Mouse (Mus musculus): Measurements from ENCODE around the gene Myh10.
"Not testable (repeated sequence)": the region's sequence is repeated elsewhere in the genome, so short reads cannot be mapped to it uniquely, and the experiment has no call there.

Gene Myh10

GRCm38 (mm10) chr11:68790720-68791119 is 99.4 kb downstream of the Myh10 start:
- DNase-seq (ENCODE audit: low read depth), result no peak

- DNase-seq (ENCODE audit: low read depth), result no peak
Measured at GRCm38 (mm10) chr11:68791794-68792193, 100.4 kb downstream of the Myh10 start.

GRCm38 (mm10) chr11:68798258-68798657 is 106.9 kb downstream of the Myh10 start:
- DNase-seq (ENCODE audit: low read depth), result no peak

- peak; percentile 60 for DNase-seq (ENCODE audit: low read depth)
Measured at GRCm38 (mm10) chr11:68805148-68805547, 113.8 kb downstream of the Myh10 start.

GRCm38 (mm10) chr11:68807787-68808186 is 116.4 kb downstream of the Myh10 start:
- peak; percentile 61 for DNase-seq (ENCODE audit: low read depth)

- no peak for DNase-seq (ENCODE audit: low read depth)
Measured at GRCm38 (mm10) chr11:68811881-68812577, 120.7 kb downstream of the Myh10 start.

GRCm38 (mm10) chr11:68818416-68818815 is 127.1 kb downstream of the Myh10 start:
- DNase-seq (ENCODE audit: low read depth), result no peak

GRCm38 (mm10) chr11:68819226-68819805 is 128.0 kb downstream of the Myh10 start:
- DNase-seq (ENCODE audit: low read depth), result no peak

- DNase-seq (ENCODE audit: low read depth), result no peak
Measured at GRCm38 (mm10) chr11:68822326-68822725, 131.0 kb downstream of the Myh10 start.

- no peak for DNase-seq (ENCODE audit: low read depth)
Measured at GRCm38 (mm10) chr11:68826735-68827134, 135.4 kb downstream of the Myh10 start.

- not testable (repeated sequence) for DNase-seq (ENCODE audit: low read depth)
Measured at GRCm38 (mm10) chr11:68831580-68831979, 140.2 kb downstream of the Myh10 start.

GRCm38 (mm10) chr11:68832793-68833192 is 141.4 kb downstream of the Myh10 start:
- peak; percentile 96 for DNase-seq (ENCODE audit: low read depth)

GRCm38 (mm10) chr11:68833593-68833992 is 142.2 kb downstream of the Myh10 start:
- DNase-seq (ENCODE audit: low read depth), result peak; percentile 39

- peak; percentile 22 for DNase-seq (ENCODE audit: low read depth)
Measured at GRCm38 (mm10) chr11:68835034-68835433, 143.7 kb downstream of the Myh10 start.

GRCm38 (mm10) chr11:68839606-68840005 is 148.2 kb downstream of the Myh10 start:
- DNase-seq (ENCODE audit: low read depth), result no peak

GRCm38 (mm10) chr11:68850862-68851261 is 159.5 kb downstream of the Myh10 start:
- DNase-seq (ENCODE audit: low read depth), result no peak

GRCm38 (mm10) chr11:68851644-68852485 is 160.5 kb downstream of the Myh10 start:
- peak; percentile 42 for DNase-seq (ENCODE audit: low read depth)

- no peak for DNase-seq (ENCODE audit: low read depth)
Measured at GRCm38 (mm10) chr11:68852486-68852901, 161.1 kb downstream of the Myh10 start.

GRCm38 (mm10) chr11:68852932-68853409 is 161.6 kb downstream of the Myh10 start:
- peak; percentile 99 for DNase-seq (ENCODE audit: low read depth)

GRCm38 (mm10) chr11:68853611-68854401 is 162.4 kb downstream of the Myh10 start:
- DNase-seq (ENCODE audit: low read depth), result peak; percentile 96

GRCm38 (mm10) chr11:68854621-68855020 is 163.3 kb downstream of the Myh10 start:
- no peak for DNase-seq (ENCODE audit: low read depth)

GRCm38 (mm10) chr11:68857329-68857728 is 166.0 kb downstream of the Myh10 start:
- no peak for DNase-seq (ENCODE audit: low read depth)

All from 416B (cell line).